Mouse (Mus musculus): ENCODE data around the gene Gm11937. TPM values are rescaled to one million over a fixed set of nuclear protein-coding genes. Genes with fewer than 3 reads are reported as not detected.
A peak's percentile ranks its signal among the peaks of the same experiment; 100 is the strongest.

Gm11937 gene
- total RNA-seq, 2 experiments from 2014 or later = not detected

GRCm38 (mm10) chr11:99583245-99583704 lies 26.7 kb downstream of the Gm11937 start, which contains the start of gene Krtap1-4:
Krtap1-4 (minus strand) TSS chr11:99583654.
- ATAC-seq (replicated peaks; ENCODE audit: poor library complexity, severe bottlenecking) = no peak

GRCm38 (mm10) chr11:99581564-99581963 lies 28.4 kb downstream of the Gm11937 start:
- no peak for ATAC-seq (replicated peaks; ENCODE audit: poor library complexity, severe bottlenecking)

- ATAC-seq (replicated peaks; ENCODE audit: poor library complexity, severe bottlenecking) = no peak
Measured at GRCm38 (mm10) chr11:99581051-99581450, 28.9 kb downstream of the Gm11937 start.

GRCm38 (mm10) chr11:99580636-99581035 lies 29.4 kb downstream of the Gm11937 start, which contains the start of gene Krtap1-5:
Krtap1-5 (minus strand) TSS chr11:99581016.
- ATAC-seq (replicated peaks; ENCODE audit: poor library complexity, severe bottlenecking) = no peak

GRCm38 (mm10) chr11:99574106-99574505 lies 35.9 kb downstream of the Gm11937 start:
- peak; percentile 79 for ATAC-seq (replicated peaks; ENCODE audit: poor library complexity, severe bottlenecking)

- ATAC-seq (replicated peaks; ENCODE audit: poor library complexity, severe bottlenecking) = no peak
Measured at GRCm38 (mm10) chr11:99573164-99573563, 36.8 kb downstream of the Gm11937 start.

GRCm38 (mm10) chr11:99566530-99566929 lies 43.5 kb downstream of the Gm11937 start, which contains the start of gene Krtap3-1:
Krtap3-1 (minus strand) TSS chr11:99566630.
- no peak for ATAC-seq (replicated peaks; ENCODE audit: poor library complexity, severe bottlenecking)

- no peak for ATAC-seq (replicated peaks; ENCODE audit: poor library complexity, severe bottlenecking)
Measured at GRCm38 (mm10) chr11:99562580-99562979, 47.4 kb downstream of the Gm11937 start.

Other genes starting within 250 kb of the Gm11937 start
Only the 30 nearest of the 37 such genes appear.
- not detected in 2 replicates for gene Krt12, start 187.9 kb downstream of the Gm11937 start, total RNA-seq (2014; fragmentation: Nextera tagmentation)
- gene Krt12, start 187.9 kb downstream of the Gm11937 start, total RNA-seq (2017) = not detected in 2 replicates
- gene Krt20, start 172.0 kb downstream of the Gm11937 start, total RNA-seq (2014; fragmentation: Nextera tagmentation) = not detected in 2 replicates
- not detected in 2 replicates for gene Krt20, start 172.0 kb downstream of the Gm11937 start, total RNA-seq (2017)
- gene Krt23, start 117.1 kb downstream of the Gm11937 start, total RNA-seq (2014; fragmentation: Nextera tagmentation) = not detected in 2 replicates
- not detected in 2 replicates for gene Krt23, start 117.1 kb downstream of the Gm11937 start, total RNA-seq (2017)
- gene Krt39, start 88.9 kb downstream of the Gm11937 start, total RNA-seq (2014; fragmentation: Nextera tagmentation) = not detected in 2 replicates
- gene Krt39, start 88.9 kb downstream of the Gm11937 start, total RNA-seq (2017) = not detected in 2 replicates
- gene Krt40, start 67.0 kb downstream of the Gm11937 start, total RNA-seq (2014; fragmentation: Nextera tagmentation) = not detected in 2 replicates
- not detected in 2 replicates for gene Krt40, start 67.0 kb downstream of the Gm11937 start, total RNA-seq (2017)
- gene Krtap3-3, start 59.3 kb downstream of the Gm11937 start, total RNA-seq (2014; fragmentation: Nextera tagmentation) = not detected in 2 replicates
- gene Krtap3-3, start 59.3 kb downstream of the Gm11937 start, total RNA-seq (2017) = not detected in 2 replicates
- gene Krtap3-2, start 53.3 kb downstream of the Gm11937 start, total RNA-seq (2014; fragmentation: Nextera tagmentation) = not detected in 2 replicates
- not detected in 2 replicates for gene Krtap3-2, start 53.3 kb downstream of the Gm11937 start, total RNA-seq (2017)
- gene Gm11939, start 50.7 kb downstream of the Gm11937 start, total RNA-seq (2014; fragmentation: Nextera tagmentation) = not detected in 2 replicates
- gene Gm11939, start 50.7 kb downstream of the Gm11937 start, total RNA-seq (2017) = not detected in 2 replicates
- gene Krtap3-1, start 43.6 kb downstream of the Gm11937 start, total RNA-seq (2014; fragmentation: Nextera tagmentation) = not detected in 2 replicates
- gene Krtap3-1, start 43.6 kb downstream of the Gm11937 start, total RNA-seq (2017) = not detected in 2 replicates
- not detected in 2 replicates for gene Krtap1-5, start 29.2 kb downstream of the Gm11937 start, total RNA-seq (2014; fragmentation: Nextera tagmentation)
- gene Krtap1-5, start 29.2 kb downstream of the Gm11937 start, total RNA-seq (2017) = not detected in 2 replicates
- gene Krtap1-4, start 26.5 kb downstream of the Gm11937 start, total RNA-seq (2014; fragmentation: Nextera tagmentation) = not detected in 2 replicates
- gene Krtap1-4, start 26.5 kb downstream of the Gm11937 start, total RNA-seq (2017) = not detected in 2 replicates
- gene Krtap1-3, start 18.9 kb downstream of the Gm11937 start, total RNA-seq (2014; fragmentation: Nextera tagmentation) = not detected in 2 replicates
- not detected in 2 replicates for gene Krtap1-3, start 18.9 kb downstream of the Gm11937 start, total RNA-seq (2017)
- gene Krtap9-3, start 12.1 kb downstream of the Gm11937 start, total RNA-seq (2014; fragmentation: Nextera tagmentation) = not detected in 2 replicates
- gene Krtap9-3, start 12.1 kb downstream of the Gm11937 start, total RNA-seq (2017) = not detected in 2 replicates
- gene Gm11938, start 6.9 kb downstream of the Gm11937 start, total RNA-seq (2014; fragmentation: Nextera tagmentation) = not detected in 2 replicates
- not detected in 2 replicates for gene Gm11938, start 6.9 kb downstream of the Gm11937 start, total RNA-seq (2017)
- gene Krtap2-4, start 4.7 kb upstream of the Gm11937 start, total RNA-seq (2014; fragmentation: Nextera tagmentation) = not detected in 2 replicates
- not detected in 2 replicates for gene Krtap2-4, start 4.7 kb upstream of the Gm11937 start, total RNA-seq (2017)
- gene Gm11562, start 10.2 kb upstream of the Gm11937 start, total RNA-seq (2014; fragmentation: Nextera tagmentation) = not detected in 2 replicates
- not detected in 2 replicates for gene Gm11562, start 10.2 kb upstream of the Gm11937 start, total RNA-seq (2017)
- gene Krtap4-1, start 18.0 kb upstream of the Gm11937 start, total RNA-seq (2014; fragmentation: Nextera tagmentation) = not detected in 2 replicates
- gene Krtap4-1, start 18.0 kb upstream of the Gm11937 start, total RNA-seq (2017) = not detected in 2 replicates
- gene Krtap4-2, start 24.9 kb upstream of the Gm11937 start, total RNA-seq (2014; fragmentation: Nextera tagmentation) = not detected in 2 replicates
- not detected in 2 replicates for gene Krtap4-2, start 24.9 kb upstream of the Gm11937 start, total RNA-seq (2017)
- gene Krtap4-7, start 33.9 kb upstream of the Gm11937 start, total RNA-seq (2014; fragmentation: Nextera tagmentation) = not detected in 2 replicates
- not detected in 2 replicates for gene Krtap4-7, start 33.9 kb upstream of the Gm11937 start, total RNA-seq (2017)
- not detected in 2 replicates for gene Gm11555, start 40.0 kb upstream of the Gm11937 start, total RNA-seq (2014; fragmentation: Nextera tagmentation)
- gene Gm11555, start 40.0 kb upstream of the Gm11937 start, total RNA-seq (2017) = not detected in 2 replicates
- gene Gm11563, start 48.8 kb upstream of the Gm11937 start, total RNA-seq (2014; fragmentation: Nextera tagmentation) = not detected in 2 replicates
- gene Gm11563, start 48.8 kb upstream of the Gm11937 start, total RNA-seq (2017) = not detected in 2 replicates
- gene Krtap4-6, start 55.8 kb upstream of the Gm11937 start, total RNA-seq (2014; fragmentation: Nextera tagmentation) = not detected in 2 replicates
- gene Krtap4-6, start 55.8 kb upstream of the Gm11937 start, total RNA-seq (2017) = not detected in 2 replicates
- gene Gm14190, start 80.6 kb upstream of the Gm11937 start, total RNA-seq (2014; fragmentation: Nextera tagmentation) = not detected in 2 replicates
- gene Gm14190, start 80.6 kb upstream of the Gm11937 start, total RNA-seq (2017) = not detected in 2 replicates
- gene Gm14180, start 124.1 kb upstream of the Gm11937 start, total RNA-seq (2014; fragmentation: Nextera tagmentation) = not detected in 2 replicates
- not detected in 2 replicates for gene Gm14180, start 124.1 kb upstream of the Gm11937 start, total RNA-seq (2017)
- not detected in 2 replicates for gene Gm11595, start 162.7 kb upstream of the Gm11937 start, total RNA-seq (2014; fragmentation: Nextera tagmentation)
- gene Gm11595, start 162.7 kb upstream of the Gm11937 start, total RNA-seq (2017) = not detected in 2 replicates
- not detected in 2 replicates for gene Krtap4-8, start 170.5 kb upstream of the Gm11937 start, total RNA-seq (2014; fragmentation: Nextera tagmentation)
- gene Krtap4-8, start 170.5 kb upstream of the Gm11937 start, total RNA-seq (2017) = not detected in 2 replicates
- gene Krtap4-9, start 175.0 kb upstream of the Gm11937 start, total RNA-seq (2014; fragmentation: Nextera tagmentation) = not detected in 2 replicates
- not detected in 2 replicates for gene Krtap4-9, start 175.0 kb upstream of the Gm11937 start, total RNA-seq (2017)
- gene Gm11596, start 183.3 kb upstream of the Gm11937 start, total RNA-seq (2014; fragmentation: Nextera tagmentation) = not detected in 2 replicates
- gene Gm11596, start 183.3 kb upstream of the Gm11937 start, total RNA-seq (2017) = not detected in 2 replicates
- not detected in 2 replicates for gene Gm11569, start 188.7 kb upstream of the Gm11937 start, total RNA-seq (2014; fragmentation: Nextera tagmentation)
- not detected in 2 replicates for gene Gm11569, start 188.7 kb upstream of the Gm11937 start, total RNA-seq (2017)
- not detected in 2 replicates for gene Gm11554, start 194.3 kb upstream of the Gm11937 start, total RNA-seq (2014; fragmentation: Nextera tagmentation)
- not detected in 2 replicates for gene Gm11554, start 194.3 kb upstream of the Gm11937 start, total RNA-seq (2017)